Mouse (Mus musculus) forebrain, embryonic 13.5 days (tissue): ENCODE measurements around the gene Cmpk2. TPM values are rescaled to one million over a fixed set of nuclear protein-coding genes. Genes with fewer than 3 reads are reported as not detected.
A peak's percentile ranks its signal among the peaks of the same experiment; 100 is the strongest.
"Not testable (repeated sequence)": the region's sequence is repeated elsewhere in the genome, so short reads cannot be mapped to it uniquely, and the experiment has no call there.

Experiments used
- ATAC-seq: fragments of 200-750 bp; cut with Nextera tagmentation; 2 replicates; pipeline ENCODE4 v1.8.0; 2017
- H3K27ac ChIP-seq: fragments of 300-500 bp; sonication (generic); 2 replicates; pipeline ENCODE4 v1.5.1; 2015; ENCODE audit warnings: inconsistent platforms, mild to moderate bottlenecking, moderate library complexity
- H3K27me3 ChIP-seq: fragments of 300-500 bp; sonication (generic); 2 replicates; pipeline ENCODE4 v1.6.1; 2015; ENCODE audit warnings: mild to moderate bottlenecking, inconsistent platforms
- H3K36me3 ChIP-seq: fragments of 300-500 bp; sonication (generic); 2 replicates; pipeline ENCODE4 v1.6.1; 2015; ENCODE audit warnings: mild to moderate bottlenecking, inconsistent platforms; ENCODE audit not compliant: poor library complexity, severe bottlenecking
- H3K4me1 ChIP-seq: fragments of 300-500 bp; sonication (generic); 2 replicates; pipeline ENCODE4 v1.6.1; 2015; ENCODE audit warnings: inconsistent platforms
- H3K4me2 ChIP-seq: fragments of 300-500 bp; sonication (generic); 2 replicates; pipeline ENCODE4 v1.6.1; 2015; ENCODE audit warnings: inconsistent platforms, mild to moderate bottlenecking, moderate library complexity
- H3K4me3 ChIP-seq: fragments of 300-500 bp; sonication (generic); 2 replicates; pipeline ENCODE4 v1.5.1; 2015; ENCODE audit warnings: mild to moderate bottlenecking, inconsistent platforms
- H3K9ac ChIP-seq: fragments of 300-500 bp; sonication (generic); 2 replicates; pipeline ENCODE4 v1.6.1; 2015; ENCODE audit warnings: mild to moderate bottlenecking, inconsistent platforms
- H3K9me3 ChIP-seq: fragments of 300-500 bp; sonication (generic); replicated peaks from 2 replicates; pipeline ENCODE4 v1.6.1; 2016; ENCODE audit warnings: inconsistent platforms
- WGBS: fragments of 180-500 bp; shearing (Covaris S2); methylation state at CpG from one replicate; pipeline ENCODE4 v1.1.7; 2015; 5-methylcytosine and 5-hydroxymethylcytosine counted together
- polyA plus RNA-seq: library from polyadenylated mRNA; unstranded; fragments of >200 nt; fragmentation: Nextera tagmentation; extraction: Ambion mirVana; gene quantifications from 2 replicates; pipeline ENCODE4 v1.2.1, GENCODE M21; 2015

The Cmpk2 gene
- 5.9 and 6.4 TPM in 2 replicates for polyA plus RNA-seq

- Histone ChIP-seq H3K27ac (peak within 1 kb of the TSS; percentile 86), H3K27me3 (no peaks in the 10 kb centered on the region), H3K9me3 (no peaks in the 10 kb centered on the region), H3K4me1 (peaks cover 10% of the 10 kb centered on the region), H3K4me2 (peak within 1 kb of the TSS; percentile 96), H3K4me3 (peak within 1 kb of the TSS; percentile 61), H3K36me3 (no peaks in the 10 kb centered on the region), H3K9ac (peak within 1 kb of the TSS; percentile 87)
- WGBS, result under 1% methylated on average over 69 of the region's 69 CpGs
- peak; percentile 87 for ATAC-seq
Observed at GRCm38 (mm10) chr12:26469098-26470041, at the start of gene Cmpk2. Gene Cmpk2, plus strand, starts transcription at chr12:26469204.

DNA sequence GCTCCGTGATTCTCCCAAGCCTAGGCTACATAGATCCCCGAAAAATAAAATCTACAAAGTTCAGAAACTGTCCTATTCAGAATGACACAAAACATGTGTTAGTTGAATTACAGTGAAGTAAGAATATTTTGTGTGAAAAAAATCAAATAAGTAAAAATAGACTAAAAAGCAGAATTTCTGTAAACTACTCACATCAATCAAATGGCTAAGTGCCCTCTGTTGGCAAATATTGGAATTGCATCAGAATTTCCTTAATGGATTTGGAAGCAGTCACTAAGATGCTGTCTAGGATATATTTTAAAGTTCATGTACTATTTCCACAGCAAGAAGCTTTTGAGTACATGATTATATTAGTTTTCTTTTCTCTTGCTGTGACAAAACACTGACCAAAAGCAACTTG lies 44.2 kb upstream of the Cmpk2 start:
- Histone ChIP-seq H3K9ac (no peak overlapping the region), H3K27me3 (no peaks in the 10 kb centered on the region), H3K36me3 (no peaks in the 10 kb centered on the region), H3K4me1 (no peaks in the 10 kb centered on the region), H3K4me3 (no peak overlapping the region), H3K27ac (no peak overlapping the region), H3K9me3 (no peaks in the 10 kb centered on the region), H3K4me2 (no peak overlapping the region)
- no peak for ATAC-seq
- WGBS, result 96% methylated on average over 2 of the region's 2 CpGs

- WGBS, result 95% methylated on average over 2 of the region's 2 CpGs
- not testable (repeated sequence) for H3K4me3 ChIP-seq, H3K9me3 ChIP-seq, ATAC-seq, H3K27ac ChIP-seq, H3K4me1 ChIP-seq, H3K36me3 ChIP-seq, H3K27me3 ChIP-seq, H3K9ac ChIP-seq, H3K4me2 ChIP-seq
Observed at GRCm38 (mm10) chr12:26428771-26429170, 40.2 kb upstream of the Cmpk2 start.

DNA sequence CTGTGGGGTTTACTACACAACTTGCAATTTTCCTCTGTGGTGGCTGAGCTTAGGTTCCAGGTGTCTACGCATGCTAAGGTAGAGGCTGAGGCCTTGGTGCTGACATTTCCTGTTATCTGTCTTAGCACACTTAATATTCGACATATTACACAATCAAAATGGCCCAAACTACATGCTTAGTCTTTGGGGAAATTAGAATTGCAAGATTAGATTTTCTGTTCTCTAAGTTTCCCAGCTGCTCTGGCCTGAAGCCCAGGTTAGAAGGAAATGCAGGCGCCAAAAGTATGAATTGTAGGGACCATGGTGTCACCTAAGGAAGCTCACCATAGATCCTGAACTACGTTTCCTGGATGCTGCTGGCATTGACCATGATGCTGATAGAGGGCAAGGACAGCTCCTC lies 32.7 kb upstream of the Cmpk2 start:
- Histone ChIP-seq H3K4me2 (no peak overlapping the region), H3K27ac (no peak overlapping the region), H3K27me3 (no peaks in the 10 kb centered on the region), H3K36me3 (no peaks in the 10 kb centered on the region), H3K4me1 (no peaks in the 10 kb centered on the region), H3K4me3 (no peak overlapping the region), H3K9me3 (no peaks in the 10 kb centered on the region), H3K9ac (no peak overlapping the region)
- WGBS, result 94% methylated on average over 4 of the region's 4 CpGs
- ATAC-seq, result no peak

DNA sequence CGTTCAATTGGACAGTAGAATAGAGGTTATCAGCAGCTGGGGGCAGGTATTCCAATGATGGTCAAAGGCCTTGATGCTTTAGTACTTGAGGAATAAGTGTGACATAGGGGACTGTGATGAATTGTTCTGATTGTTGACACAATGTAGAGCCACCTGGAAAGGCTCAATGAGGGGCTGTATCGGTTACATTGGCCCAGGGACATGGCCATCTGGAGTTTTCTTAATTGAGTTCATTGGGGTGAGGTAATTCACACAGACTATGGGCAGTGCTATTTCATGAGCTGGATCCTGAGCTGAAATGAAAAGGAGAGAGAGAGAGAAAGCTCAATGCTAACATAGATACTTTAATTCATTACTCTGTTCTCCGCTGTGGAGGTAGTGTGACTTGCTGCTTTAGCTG lies 31.1 kb upstream of the Cmpk2 start:
- 69% methylated on average over 3 of the region's 3 CpGs for WGBS
- Histone ChIP-seq H3K36me3 (no peaks in the 10 kb centered on the region), H3K27me3 (no peaks in the 10 kb centered on the region), H3K4me3 (no peak overlapping the region), H3K4me2 (no peak overlapping the region), H3K9me3 (no peaks in the 10 kb centered on the region), H3K9ac (no peak overlapping the region), H3K27ac (no peak overlapping the region), H3K4me1 (no peaks in the 10 kb centered on the region)
- ATAC-seq, result no peak

GRCm38 (mm10) chr12:26439366-26439765 lies 29.6 kb upstream of the Cmpk2 start:
- Histone ChIP-seq H3K36me3 (no peaks in the 10 kb centered on the region), H3K27ac (no peak overlapping the region)
- 74% methylated on average over 3 of the region's 3 CpGs for WGBS

DNA sequence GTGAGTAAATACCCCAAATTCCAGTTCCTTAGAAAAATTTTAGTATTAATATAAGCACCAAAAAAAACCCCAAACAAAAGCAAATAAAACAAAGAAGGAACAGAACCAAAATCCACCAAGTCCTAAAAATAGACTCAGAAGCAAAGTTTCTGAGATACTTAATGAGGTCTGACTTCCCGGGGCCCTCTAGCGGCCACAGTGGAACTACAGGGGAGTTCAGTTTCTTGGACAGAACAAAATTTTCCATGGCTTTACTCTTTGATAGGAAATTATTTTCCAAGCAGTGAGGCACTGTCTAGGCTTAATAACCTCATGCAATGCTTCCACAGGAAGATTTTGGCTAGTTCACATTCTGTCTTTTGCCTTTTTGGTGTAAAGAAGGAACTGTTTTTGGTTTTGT lies 24.9 kb upstream of the Cmpk2 start:
- Histone ChIP-seq H3K27me3 (no peaks in the 10 kb centered on the region), H3K4me2 (no peak overlapping the region), H3K36me3 (no peaks in the 10 kb centered on the region), H3K27ac (no peak overlapping the region), H3K4me1 (no peaks in the 10 kb centered on the region), H3K4me3 (no peak overlapping the region), H3K9ac (no peak overlapping the region), H3K9me3 (no peaks in the 10 kb centered on the region)
- ATAC-seq, result no peak
- WGBS, result 1% methylated on average over 2 of the region's 2 CpGs

More at GRCm38 (mm10) chr12:26439366-26439765, 29.6 kb upstream of the Cmpk2 start:
- Histone ChIP-seq H3K4me2 (no peak overlapping the region), H3K9ac (no peak overlapping the region), H3K4me1 (no peaks in the 10 kb centered on the region), H3K27me3 (no peaks in the 10 kb centered on the region), H3K4me3 (no peak overlapping the region), H3K9me3 (no peaks in the 10 kb centered on the region)
- ATAC-seq, result no peak

GRCm38 (mm10) chr12:26444511-26444910 lies 24.5 kb upstream of the Cmpk2 start:
- Histone ChIP-seq H3K4me3 (no peak overlapping the region), H3K36me3 (no peaks in the 10 kb centered on the region), H3K9ac (no peak overlapping the region), H3K4me1 (no peaks in the 10 kb centered on the region), H3K4me2 (no peak overlapping the region), H3K27me3 (no peaks in the 10 kb centered on the region), H3K27ac (no peak overlapping the region), H3K9me3 (no peaks in the 10 kb centered on the region)
- ATAC-seq, result no peak
- WGBS, result 90% methylated on average over 2 of the region's 2 CpGs

GRCm38 (mm10) chr12:26446377-26447045 lies 22.5 kb upstream of the Cmpk2 start:
- no peak overlapping the region for H3K9ac ChIP-seq
- H3K4me1 ChIP-seq, result no peaks in the 10 kb centered on the region
- no peaks in the 10 kb centered on the region for H3K27me3 ChIP-seq
- no peak overlapping the region for H3K4me2 ChIP-seq
- no peaks in the 10 kb centered on the region for H3K9me3 ChIP-seq
- WGBS, result 83% methylated on average over 4 of the region's 4 CpGs
- no peaks in the 10 kb centered on the region for H3K36me3 ChIP-seq
- H3K27ac ChIP-seq, result no peak overlapping the region
- ATAC-seq, result no peak
- H3K4me3 ChIP-seq, result no peak overlapping the region

- no peak for ATAC-seq
- no peak overlapping the region for H3K4me2 ChIP-seq
- WGBS, result 92% methylated on average over 2 of the region's 2 CpGs
- no peak overlapping the region for H3K4me3 ChIP-seq
- no peaks in the 10 kb centered on the region for H3K36me3 ChIP-seq
- H3K4me1 ChIP-seq, result no peaks in the 10 kb centered on the region
- H3K27ac ChIP-seq, result no peak overlapping the region
- no peak overlapping the region for H3K9ac ChIP-seq
- H3K9me3 ChIP-seq, result no peaks in the 10 kb centered on the region
- no peaks in the 10 kb centered on the region for H3K27me3 ChIP-seq
Observed at GRCm38 (mm10) chr12:26449483-26449882, 19.5 kb upstream of the Cmpk2 start.

DNA sequence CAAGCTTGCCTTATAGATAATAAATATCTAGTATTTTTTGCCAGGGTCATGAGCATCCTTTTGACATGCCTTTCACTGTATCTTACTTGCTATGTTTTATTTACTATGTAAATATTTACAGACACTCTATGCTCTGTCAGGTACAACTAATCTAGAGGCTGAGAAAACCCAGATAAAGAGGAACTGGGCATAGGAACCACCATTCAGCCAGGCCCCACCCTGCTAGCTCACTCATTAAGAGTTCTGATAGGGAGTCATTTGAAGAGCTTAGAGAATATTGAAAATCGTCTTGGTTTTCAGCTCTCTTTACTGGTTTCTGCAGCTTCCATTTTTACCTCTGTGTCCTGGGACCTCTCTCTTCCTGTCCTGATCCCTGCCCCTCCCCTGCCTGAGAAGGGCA lies 17.9 kb upstream of the Cmpk2 start:
- Histone ChIP-seq H3K4me1 (peaks cover 6% of the 10 kb centered on the region), H3K4me2 (no peak overlapping the region), H3K27ac (no peak overlapping the region), H3K9me3 (no peaks in the 10 kb centered on the region), H3K9ac (no peak overlapping the region), H3K27me3 (no peaks in the 10 kb centered on the region), H3K36me3 (no peaks in the 10 kb centered on the region), H3K4me3 (no peak overlapping the region)
- no peak for ATAC-seq
- WGBS, result 55% methylated on average over 1 of the region's 1 CpGs

DNA sequence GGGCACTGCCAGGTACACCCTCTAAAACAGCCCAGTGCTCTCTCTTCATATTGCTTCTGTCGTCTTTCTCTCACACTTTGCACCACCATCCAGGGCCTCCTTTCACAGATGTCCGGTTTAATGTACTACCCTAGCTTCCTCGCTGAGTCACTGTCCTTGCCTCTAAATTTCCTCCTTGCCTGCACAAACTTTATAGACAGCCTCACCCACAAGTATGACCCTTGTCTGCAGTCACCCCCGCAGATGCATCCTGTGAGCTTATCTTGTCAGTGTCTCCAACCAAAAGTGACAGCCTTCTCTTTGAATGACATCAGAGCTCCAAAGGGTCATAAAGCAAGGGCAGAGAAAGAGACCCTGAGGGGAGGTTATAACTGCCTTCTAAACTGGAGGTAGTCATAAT lies 16.1 kb upstream of the Cmpk2 start:
- no peaks in the 10 kb centered on the region for H3K36me3 ChIP-seq
- H3K4me2 ChIP-seq, result no peak overlapping the region
- no peaks in the 10 kb centered on the region for H3K27me3 ChIP-seq
- H3K27ac ChIP-seq, result no peak overlapping the region
- no peak overlapping the region for H3K4me3 ChIP-seq
- peaks cover 10% of the 10 kb centered on the region for H3K4me1 ChIP-seq
- H3K9me3 ChIP-seq, result no peaks in the 10 kb centered on the region
- no peak for ATAC-seq
- 87% methylated on average over 4 of the region's 4 CpGs for WGBS
- no peak overlapping the region for H3K9ac ChIP-seq
